Mouse (Mus musculus) C2C12 (cell line): ENCODE data around the gene Nfib. TPM values are rescaled to one million over a fixed set of nuclear protein-coding genes. Genes with fewer than 3 reads are reported as not detected.
A peak's percentile ranks its signal among the peaks of the same experiment; 100 is the strongest.

Source experiments
- H3K27me3 ChIP-seq: one replicate; pipeline ENCODE4 v1.6.1; 2011; ENCODE audit not compliant: control insufficient read depth, insufficient read depth, insufficient read length
- H3K36me3 ChIP-seq: one replicate; pipeline ENCODE4 v1.6.1; 2011; ENCODE audit not compliant: control insufficient read depth, insufficient read depth
- H3K4me3 ChIP-seq: one replicate; pipeline ENCODE4 v1.5.1; 2011; ENCODE audit warnings: mild to moderate bottlenecking, control low read depth; ENCODE audit not compliant: poor library complexity, insufficient read depth, severe bottlenecking
- H3K79me2 ChIP-seq: one replicate; pipeline ENCODE4 v1.6.1; 2011; ENCODE audit not compliant: control insufficient read depth, insufficient read depth
- H3K79me3 ChIP-seq: one replicate; pipeline ENCODE4 v1.6.1; 2011; ENCODE audit warnings: low read depth, control low read depth
- H3ac ChIP-seq: one replicate; pipeline ENCODE3; 2011; ENCODE audit warnings: low read depth; ENCODE audit not compliant: control insufficient read depth, insufficient read length
- CEBPB ChIP-seq: IDR thresholded peaks from one replicate; pipeline ENCODE4 v1.6.1; 2011; ENCODE audit warnings: low read depth, mild to moderate bottlenecking, control low read depth, moderate library complexity
- CTCF ChIP-seq: IDR thresholded peaks from one replicate; pipeline ENCODE4 v1.5.1; 2011; ENCODE audit not compliant: control insufficient read depth, insufficient read depth, insufficient read length
- FOSL1 ChIP-seq: IDR thresholded peaks from one replicate; pipeline ENCODE4 v1.8.0; 2011; ENCODE audit warnings: mild to moderate bottlenecking, low read length; ENCODE audit not compliant: poor library complexity, insufficient read depth, severe bottlenecking
- MAX ChIP-seq: IDR thresholded peaks from one replicate; pipeline ENCODE4 v1.6.1; 2011; ENCODE audit warnings: mild to moderate bottlenecking, control low read depth
- MYOD1 ChIP-seq: IDR thresholded peaks from one replicate; pipeline ENCODE4 v1.6.1; 2011; ENCODE audit warnings: low read depth; ENCODE audit not compliant: control insufficient read depth, insufficient read length
- MYOG ChIP-seq: IDR thresholded peaks from one replicate; pipeline ENCODE4 v1.6.1; 2011; ENCODE audit not compliant: control insufficient read depth, insufficient read length; ENCODE audit errors: extremely low read depth
- USF1 ChIP-seq: IDR thresholded peaks from one replicate; pipeline ENCODE4 v1.6.1; 2011; ENCODE audit warnings: low read depth, mild to moderate bottlenecking, control low read depth, moderate library complexity
- polyA plus RNA-seq: library from polyadenylated mRNA; unstranded; fragments of >200 nt; fragmentation: generic; extraction: Trizol; gene quantifications from one replicate; pipeline ENCODE4 v1.2.1, GENCODE M21; 2012; ENCODE audit warnings: missing spikeins

Gene Nfib
- polyA plus RNA-seq, 1 experiment = 5.1 TPM

- TF ChIP-seq MYOD1 (no peak), FOSL1 (no peak)
- H3K36me3 ChIP-seq = no peaks in the 10 kb centered on the region
- H3K27me3 ChIP-seq = no peaks in the 10 kb centered on the region
- H3K79me3 ChIP-seq = no peaks in the 10 kb centered on the region
- no peak overlapping the region for H3K4me3 ChIP-seq
- H3K79me2 ChIP-seq = no peaks in the 10 kb centered on the region
- H3ac ChIP-seq = no peak overlapping the region
These were observed 453.5 kb downstream of the Nfib start for GRCm38 (mm10) chr4:82252054-82252453.

GRCm38 (mm10) chr4:82250355-82250659 lies 455.2 kb downstream of the Nfib start:
- Histone ChIP-seq H3K79me2 (no peaks in the 10 kb centered on the region), H3K4me3 (no peak overlapping the region), H3K36me3 (no peaks in the 10 kb centered on the region), H3ac (no peak overlapping the region), H3K79me3 (no peaks in the 10 kb centered on the region), H3K27me3 (no peaks in the 10 kb centered on the region)
- TF ChIP-seq MYOD1 = no peak

GRCm38 (mm10) chr4:82249518-82250354 lies 455.8 kb downstream of the Nfib start:
- no peak for TF ChIP-seq FOSL1
- TF ChIP-seq CEBPB = no peak
- peak; percentile 39 for TF ChIP-seq MAX

DNA sequence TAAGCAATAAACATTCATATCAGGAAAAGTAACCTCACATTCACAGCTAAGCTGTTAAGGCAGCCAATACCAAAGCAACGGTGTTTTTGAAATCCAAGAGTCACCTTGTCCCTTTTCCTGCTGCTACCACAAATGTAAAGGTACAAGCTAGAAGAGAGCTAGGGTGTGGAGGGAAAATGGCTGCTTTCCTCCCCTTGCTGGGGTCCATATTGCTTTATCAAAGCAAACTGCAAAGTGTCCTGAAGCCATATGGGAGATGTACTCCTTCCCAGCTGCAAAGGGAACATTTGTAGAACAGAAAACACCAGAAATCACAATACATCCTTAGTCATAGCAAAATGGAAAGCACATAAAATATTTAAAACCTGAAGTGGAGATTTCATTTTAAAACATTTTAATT lies 456.6 kb downstream of the Nfib start:
- no peaks in the 10 kb centered on the region for H3K79me2 ChIP-seq
- H3K4me3 ChIP-seq = no peak overlapping the region
- H3K79me3 ChIP-seq = no peaks in the 10 kb centered on the region
- H3K27me3 ChIP-seq = no peaks in the 10 kb centered on the region
- no peaks in the 10 kb centered on the region for H3K36me3 ChIP-seq
- no peak for TF ChIP-seq MYOD1
- no peak for TF ChIP-seq USF1
- no peak for TF ChIP-seq FOSL1
- no peak overlapping the region for H3ac ChIP-seq

More at GRCm38 (mm10) chr4:82249518-82250354, 455.8 kb downstream of the Nfib start:
- Histone ChIP-seq H3K79me3 (no peaks in the 10 kb centered on the region), H3K27me3 (no peaks in the 10 kb centered on the region), H3K79me2 (no peaks in the 10 kb centered on the region), H3ac (no peak overlapping the region), H3K4me3 (no peak overlapping the region), H3K36me3 (no peaks in the 10 kb centered on the region)

DNA sequence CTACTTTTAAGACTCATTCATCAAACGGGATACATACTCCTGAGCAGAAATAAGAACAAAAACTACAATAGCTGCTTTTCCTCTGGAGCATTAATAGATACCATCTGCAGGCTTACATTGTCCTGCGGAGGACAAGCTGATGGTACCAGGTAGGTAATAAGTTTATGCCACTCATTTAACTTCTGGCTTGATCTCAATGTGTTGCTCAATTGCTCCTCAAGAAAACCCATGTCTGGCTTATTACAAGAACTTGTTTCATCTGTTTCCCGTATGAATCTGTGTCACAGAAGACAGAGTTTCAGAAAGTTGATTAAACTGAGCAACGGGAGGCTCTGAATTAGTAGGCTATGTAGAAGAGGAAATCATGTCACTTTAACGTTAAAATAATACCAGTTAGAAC lies 457.5 kb downstream of the Nfib start:
- Histone ChIP-seq H3K36me3 (no peaks in the 10 kb centered on the region), H3K27me3 (no peaks in the 10 kb centered on the region), H3K79me3 (no peaks in the 10 kb centered on the region), H3ac (no peak overlapping the region), H3K4me3 (no peak overlapping the region), H3K79me2 (no peaks in the 10 kb centered on the region)
- TF ChIP-seq MYOD1 = no peak
- no peak for TF ChIP-seq CTCF
- TF ChIP-seq MYOG = no peak
- TF ChIP-seq FOSL1 = no peak
- TF ChIP-seq USF1 = no peak
- TF ChIP-seq CEBPB = no peak
- TF ChIP-seq MAX = no peak

GRCm38 (mm10) chr4:82246290-82246689 lies 459.3 kb downstream of the Nfib start:
- TF ChIP-seq MYOG (no peak), USF1 (no peak), CTCF (no peak), MYOD1 (no peak), MAX (no peak), FOSL1 (no peak), CEBPB (no peak)
- Histone ChIP-seq H3K36me3 (no peaks in the 10 kb centered on the region), H3K79me2 (no peaks in the 10 kb centered on the region), H3K79me3 (no peaks in the 10 kb centered on the region), H3ac (no peak overlapping the region), H3K4me3 (no peak overlapping the region), H3K27me3 (no peaks in the 10 kb centered on the region)

Other genes with a start within 250 kb of the Nfib start
- 3.9 TPM for gene Zdhhc21, start 154.2 kb upstream of the Nfib start, polyA plus RNA-seq
- gene Cer1, start 179.4 kb upstream of the Nfib start, polyA plus RNA-seq = 0.05 TPM